Comparison of ENCODE assay signal across 9 mouse cellular contexts in genomic region chr13:113699415-113699873, GRCm38 (mm10). TPM values are rescaled to one million over a fixed set of nuclear protein-coding genes. Genes with fewer than 3 reads are reported as not detected.
DNase-seq lines count a peak whose midpoint lies in the region; ATAC-seq and TF ChIP-seq lines count a peak whose summit lies in the region.
"Had no signal": no experiment of that assay in that cellular context is flagged by ENCODE, and none has a peak within 500 bp of the region (broad histone marks: within the 10 kb centered on the region; RNA-seq: fewer than 3 reads in every experiment).

No protein-coding gene starts in this region.

- no peaks in the 10 kb centered on the region; the same call in 1 of the 2 replicates for H3K4me1 ChIP-seq in embryonic facial prominence, embryonic 15.5 days
- H3K4me1 ChIP-seq in midbrain, postnatal 0 days (ENCODE audit: insufficient read depth, low read length), result 0 out of 2 replicates have a peak, but pooled peaks cover 2% of the 10 kb centered on the region

- no peaks in the 10 kb centered on the region for H3K27me3 ChIP-seq in embryonic facial prominence, embryonic 15.5 days
- H3K27me3 ChIP-seq in midbrain, postnatal 0 days (ENCODE audit: insufficient read depth, low read length), result no peaks in the 10 kb centered on the region

- no peaks in the 10 kb centered on the region for H3K9me3 ChIP-seq in embryonic facial prominence, embryonic 15.5 days (replicated peaks)
- no peaks in the 10 kb centered on the region for H3K9me3 ChIP-seq in midbrain, postnatal 0 days (ENCODE audit: low read length)

- H3K36me3 ChIP-seq in embryonic facial prominence, embryonic 15.5 days, result no peaks in the 10 kb centered on the region
- no peaks in the 10 kb centered on the region for H3K36me3 ChIP-seq in midbrain, postnatal 0 days (ENCODE audit: insufficient read depth, low read length)

- 44% methylated on average over 11 of the region's 11 CpGs for WGBS in embryonic facial prominence, embryonic 15.5 days
- WGBS in midbrain, postnatal 0 days, result 26% methylated on average over 10 of the region's 11 CpGs

- no peak overlapping the region for H3K4me2 ChIP-seq in embryonic facial prominence, embryonic 15.5 days (replicated peaks)
- H3K4me2 ChIP-seq in midbrain, postnatal 0 days (ENCODE audit: low read depth, low read length, poor library complexity, severe bottlenecking), result peak overlapping the region; percentile 33

- H3K4me3 ChIP-seq in embryonic facial prominence, embryonic 15.5 days (replicated peaks), result no peak overlapping the region
- H3K4me3 ChIP-seq in midbrain, postnatal 0 days (ENCODE audit: low read depth, low read length), result no peak overlapping the region
- H3K4me3 ChIP-seq: gastrocnemius, adult 2 months had no signal

- DNase-seq in layer of hippocampus, adult 9-11 months, result peak; percentile 14
- DNase-seq in layer of hippocampus, postnatal 14 days (ENCODE audit: low spot score in 2 of 2), result no peak
- DNase-seq in liver, result peak; percentile 60
- DNase-seq in midbrain, postnatal 0 days (ENCODE audit: low spot score), result peak; percentile 24
- DNase-seq in thymus, postnatal 0 days (ENCODE audit: low spot score), result no peak
- no peak for DNase-seq in cerebellum, adult 8-10 months
- DNase-seq in yolk sac, embryonic 10.5 days (ENCODE audit: low spot score), result no peak
- DNase-seq: gastrocnemius, adult 2 months had no signal

- no peak overlapping the region for H3K9ac ChIP-seq in embryonic facial prominence, embryonic 15.5 days
- no peak overlapping the region for H3K9ac ChIP-seq in midbrain, postnatal 0 days (replicated peaks; ENCODE audit: low read length, poor library complexity, severe bottlenecking)

- TF ChIP-seq CTCF in midbrain, postnatal 0 days (IDR thresholded peaks at IDR 0.05), result no peak

- ATAC-seq in embryonic facial prominence, embryonic 15.5 days (ENCODE audit: insufficient number of reproducible peaks, low FRiP score, low TSS enrichment, low read depth), result peak; percentile 56
- peak; percentile 74 for ATAC-seq in midbrain, postnatal 0 days (ENCODE audit: low FRiP score)

- H3K27ac ChIP-seq in embryonic facial prominence, embryonic 15.5 days (replicated peaks), result no peak overlapping the region
- no peak overlapping the region for H3K27ac ChIP-seq in midbrain, postnatal 0 days (ENCODE audit: low read depth, low read length)
- H3K27ac ChIP-seq: gastrocnemius, adult 2 months had no signal

RNA-seq across cellular contexts. Expression of gene Hspb3, which starts 36.0 kb away (rescaled TPM):
- total RNA-seq in layer of hippocampus, postnatal 14 days (2021), result 1 to 10 TPM; 1.2 to 1.5 TPM
- 10.3 and 15.7 TPM in 2 replicates for polyA plus RNA-seq in embryonic facial prominence, embryonic 15.5 days (2015; fragmentation: Nextera tagmentation; extraction: Ambion mirVana)
- not detected in 2 replicates for total RNA-seq in midbrain, postnatal 0 days (2014; rRNA removed)
- polyA plus RNA-seq in midbrain, postnatal 0 days (2015; fragmentation: Nextera tagmentation; extraction: Ambion mirVana), result 0.82 and 1.0 TPM in 2 replicates
- polyA plus RNA-seq in thymus, postnatal 0 days (2015; fragmentation: Nextera tagmentation; extraction: Ambion mirVana), result 0.22 TPM in 1 of 2 replicates, not detected in the other

Comparison
In these comparisons a context has a peak if more than half of its experiments do, and no peak if none do; other contexts are left out.
1. DNase-seq: peak in layer of hippocampus, adult 9-11 months (single experiment), liver (single experiment) and midbrain, postnatal 0 days (single experiment); none in layer of hippocampus, postnatal 14 days (0 of 2), thymus, postnatal 0 days (single experiment), cerebellum, adult 8-10 months (single experiment) and yolk sac, embryonic 10.5 days (single experiment).